Mouse (Mus musculus): Measurements from ENCODE around the gene Cd52. TPM values are rescaled to one million over a fixed set of nuclear protein-coding genes. Genes with fewer than 3 reads are reported as not detected.

Cd52 gene
- polyA plus RNA-seq (2012; ENCODE audit: low replicate concordance): 340 and 2,143 TPM in 2 replicates

DNA sequence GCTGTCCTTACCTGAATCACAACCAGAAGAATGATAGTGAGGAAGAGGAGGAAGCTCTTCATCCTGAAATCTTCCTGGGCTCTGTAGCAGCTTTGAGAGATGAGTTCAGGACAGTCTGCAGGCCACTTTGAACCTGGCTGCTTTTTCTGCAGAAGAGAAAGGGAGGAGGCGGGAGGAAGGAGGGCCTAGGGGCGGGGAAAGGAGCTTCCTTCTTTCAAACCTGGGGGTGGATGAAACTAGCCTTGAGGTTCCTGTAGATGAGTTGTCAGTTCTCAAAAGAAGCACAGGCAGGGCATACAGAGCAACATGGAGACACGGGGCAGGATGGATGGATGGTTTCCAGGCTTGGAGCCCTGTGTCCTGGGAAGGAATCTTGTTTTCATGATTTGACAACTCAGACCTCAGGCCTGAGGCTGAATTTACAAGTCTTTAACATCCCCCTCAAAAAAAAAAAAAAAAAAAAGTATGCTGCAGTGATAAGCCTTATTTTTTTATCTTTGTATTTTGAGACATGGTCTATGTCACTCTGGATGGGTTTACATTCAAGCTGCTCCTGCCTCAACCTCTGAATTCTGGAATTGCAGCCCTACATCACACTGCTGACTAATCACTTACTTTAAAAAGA is at the start of gene Cd52:
Cd52 (minus strand) TSS at position 160 of the 625 bp plus-strand sequence.

DNA sequence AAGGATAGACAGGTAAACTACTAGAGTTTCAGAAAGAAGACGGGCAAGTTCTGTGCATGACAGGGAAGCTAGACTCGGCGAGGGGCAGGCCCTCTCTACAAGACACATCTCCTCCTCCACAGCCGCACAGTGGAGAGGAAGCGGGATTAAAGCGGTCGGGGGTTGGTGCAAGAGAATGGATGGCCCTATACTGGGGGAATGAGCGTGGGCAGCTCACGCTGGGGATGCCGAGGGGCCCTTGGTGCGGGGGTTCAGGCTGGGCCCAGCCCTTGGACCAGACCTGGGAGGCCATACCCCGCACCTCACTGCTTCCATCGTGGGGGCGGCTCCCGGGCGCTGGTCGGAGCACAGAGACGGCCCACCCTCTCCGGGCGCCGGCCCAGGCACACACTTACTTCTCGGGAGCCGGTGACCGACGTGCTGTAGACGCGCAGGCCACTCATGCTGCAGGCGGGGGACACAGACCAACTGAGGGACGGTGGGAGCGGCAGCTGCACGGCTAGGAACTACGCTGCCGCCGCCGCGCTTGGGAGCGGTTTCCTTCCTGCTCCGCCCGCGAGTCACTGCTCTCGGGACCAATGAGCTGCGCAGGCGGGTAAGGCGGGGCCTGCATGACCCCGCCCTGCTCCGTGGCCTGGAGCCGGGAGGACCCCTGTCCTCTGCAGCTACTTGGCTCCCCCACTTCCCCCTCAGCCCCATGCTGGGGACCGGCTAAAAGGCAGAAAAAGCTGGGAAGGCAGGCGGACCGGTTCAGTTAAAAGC is 33.5 kb upstream of the Cd52 start, which contains the start of gene Sh3bgrl3:
Sh3bgrl3 (minus strand) TSS at position 569 of the 762 bp plus-strand sequence.

GRCm38 (mm10) chr4:134101979-134102741 is 7.3 kb upstream of the Cd52 start, which contains the start of gene Ubxn11:
TSS of gene Ubxn11 (plus strand) at chr4:134102570.

GRCm38 (mm10) chr4:134060135-134060865 is 34.6 kb downstream of the Cd52 start, which contains the start of gene Crybg2:
TSS of gene Crybg2 (plus strand) at chr4:134060815.

DNA sequence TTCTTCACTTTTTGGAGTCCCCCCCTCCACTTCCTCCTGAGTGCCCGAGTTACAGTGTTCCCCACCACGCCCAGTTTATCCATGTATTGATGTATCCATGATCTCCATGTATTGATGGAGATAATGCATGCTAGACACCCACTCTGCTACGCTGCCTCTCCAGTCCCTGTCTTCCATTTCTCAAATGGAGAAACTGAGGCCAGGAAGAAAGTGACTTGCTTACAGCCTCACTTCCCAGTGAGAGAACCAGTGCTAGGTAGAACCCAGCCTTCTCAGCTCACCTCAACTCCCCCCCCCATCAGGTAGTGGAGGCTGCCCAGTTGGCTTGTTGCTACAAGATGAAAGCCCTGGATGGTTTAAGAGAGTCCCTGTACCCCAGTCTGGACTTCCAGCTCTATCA is 41.3 kb downstream of the Cd52 start, which contains the start of gene Zfp683:
Zfp683 (plus strand) TSS at position 301 of the 400 bp plus-strand sequence.

Other genes starting within 250 kb of the Cd52 start
- gene Rps6ka1, start 207.3 kb downstream of the Cd52 start, polyA plus RNA-seq (2012; ENCODE audit: low replicate concordance): 101 and 116 TPM in 2 replicates
- 310 and 356 TPM in 2 replicates for gene Hmgn2, start 126.4 kb downstream of the Cd52 start, polyA plus RNA-seq (2012; ENCODE audit: low replicate concordance)
- gene Dhdds, start 94.2 kb downstream of the Cd52 start, polyA plus RNA-seq (2012; ENCODE audit: low replicate concordance): 14.8 and 24.9 TPM in 2 replicates
- 0.58 TPM in 1 of 2 replicates, not detected in the other for gene Lin28a, start 76.2 kb downstream of the Cd52 start, polyA plus RNA-seq (2012; ENCODE audit: low replicate concordance)
- gene Zfp683, start 41.2 kb downstream of the Cd52 start, polyA plus RNA-seq (2012; ENCODE audit: low replicate concordance): 2.9 TPM in 2 replicates
- gene Crybg2, start 34.3 kb downstream of the Cd52 start, polyA plus RNA-seq (2012; ENCODE audit: low replicate concordance): 1.6 and 2.0 TPM in 2 replicates
- gene Ubxn11, start 7.5 kb upstream of the Cd52 start, polyA plus RNA-seq (2012; ENCODE audit: low replicate concordance): 37.0 and 75.8 TPM in 2 replicates
- 217 and 747 TPM in 2 replicates for gene Sh3bgrl3, start 33.7 kb upstream of the Cd52 start, polyA plus RNA-seq (2012; ENCODE audit: low replicate concordance)
- 5.6 and 26.8 TPM in 2 replicates for gene Cep85, start 92.0 kb upstream of the Cd52 start, polyA plus RNA-seq (2012; ENCODE audit: low replicate concordance)
- not detected in 2 replicates for gene Gm7534, start 107.9 kb upstream of the Cd52 start, polyA plus RNA-seq (2012; ENCODE audit: low replicate concordance)
- not detected in 2 replicates for gene Catsper4, start 132.3 kb upstream of the Cd52 start, polyA plus RNA-seq (2012; ENCODE audit: low replicate concordance)
- gene Cnksr1, start 143.3 kb upstream of the Cd52 start, polyA plus RNA-seq (2012; ENCODE audit: low replicate concordance): 0.07 and 0.12 TPM in 2 replicates
- gene E130218I03Rik, start 148.6 kb upstream of the Cd52 start, polyA plus RNA-seq (2012; ENCODE audit: low replicate concordance): 0.15 TPM in 1 of 2 replicates, not detected in the other
- 21.3 and 31.9 TPM in 2 replicates for gene Zfp593, start 150.5 kb upstream of the Cd52 start, polyA plus RNA-seq (2012; ENCODE audit: low replicate concordance)
- not detected in 2 replicates for gene Gm30191, start 151.9 kb upstream of the Cd52 start, polyA plus RNA-seq (2012; ENCODE audit: low replicate concordance)
- 0.26 and 1.3 TPM in 2 replicates for gene Grrp1, start 159.0 kb upstream of the Cd52 start, polyA plus RNA-seq (2012; ENCODE audit: low replicate concordance)
- gene Pdik1l, start 192.8 kb upstream of the Cd52 start, polyA plus RNA-seq (2012; ENCODE audit: low replicate concordance): 1.9 and 4.3 TPM in 2 replicates
- gene Trim63, start 220.0 kb upstream of the Cd52 start, polyA plus RNA-seq (2012; ENCODE audit: low replicate concordance): not detected in 2 replicates
- gene Slc30a2, start 248.1 kb upstream of the Cd52 start, polyA plus RNA-seq (2012; ENCODE audit: low replicate concordance): 0.21 TPM in 1 of 2 replicates, not detected in the other

All from hematopoietic multipotent progenitor cell, adult 10-12 weeks (in vitro differentiated cells).